Mouse (Mus musculus): ENCODE measurements around the gene Nr4a1.

- TF ChIP-seq CTCF (IDR thresholded peaks at IDR 0.05; ENCODE audit: low read depth) (no peak), EP300 (IDR thresholded peaks at IDR 0.05; ENCODE audit: low read depth) (no peak)
Measured at GRCm38 (mm10) chr15:101212435-101212834, 41.6 kb upstream of the Nr4a1 start.
